Mouse (Mus musculus): ENCODE data around the gene Neurl4. TPM values are rescaled to one million over a fixed set of nuclear protein-coding genes. Genes with fewer than 3 reads are reported as not detected.

Neurl4 gene
- polyA plus RNA-seq, 2 experiments, result 15.0 to 74.6 TPM

DNA sequence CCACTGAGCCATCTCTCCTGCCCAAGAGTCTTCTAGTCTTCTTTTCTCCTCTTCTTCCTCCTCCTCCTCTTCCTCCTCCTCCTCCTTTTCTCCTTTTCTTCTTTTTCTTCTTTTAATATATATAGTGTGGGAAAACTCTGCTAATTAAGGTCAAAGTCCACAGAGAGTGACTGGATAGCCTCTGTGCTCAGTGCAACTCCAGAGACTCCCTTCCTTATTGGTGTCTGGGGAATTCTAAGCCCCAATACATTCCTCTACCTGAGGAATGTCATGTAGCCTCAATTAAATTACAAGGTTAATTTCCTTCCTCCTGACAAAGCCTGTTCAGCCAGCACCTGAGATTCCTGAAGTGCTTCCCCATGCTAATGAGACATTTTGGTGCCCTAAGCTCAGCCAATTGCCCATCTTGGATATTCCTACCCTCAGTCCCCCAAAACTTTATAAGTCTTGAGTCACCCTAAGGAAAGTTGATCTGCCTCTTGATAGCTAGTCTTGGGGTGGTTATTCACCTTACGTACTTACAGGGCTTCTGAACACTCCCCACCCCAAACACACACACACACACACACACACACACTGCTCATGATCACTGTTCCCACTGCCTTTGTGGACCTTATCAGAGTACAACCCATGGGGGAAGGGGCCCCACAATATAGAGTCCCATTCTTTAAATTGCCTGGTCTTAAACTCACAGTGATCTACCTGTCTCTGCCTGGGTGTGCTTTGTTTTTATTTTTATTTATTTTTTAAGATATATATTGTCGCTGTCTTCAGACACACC, 30.4 kb upstream of the Neurl4 start:
- ATAC-seq (ENCODE audit: low FRiP score, low read depth) (no peak), DNase-seq (ENCODE audit: low spot score) (no peak)
- Histone ChIP-seq H3K9ac (ENCODE audit: low read depth, low read length, severe bottlenecking) (no peak overlapping the region), H3K9me3 (ENCODE audit: control insufficient read depth, low read length) (no peaks in the 10 kb centered on the region), H3K36me3 (ENCODE audit: control insufficient read depth, insufficient read depth, low read length) (no peaks in the 10 kb centered on the region), H3K27me3 (ENCODE audit: control insufficient read depth, insufficient read depth, low read length) (no peaks in the 10 kb centered on the region), H3K27ac (replicated peaks; ENCODE audit: low read depth, low read length) (no peak overlapping the region), H3K4me3 (replicated peaks; ENCODE audit: low read length) (no peak overlapping the region), H3K4me1 (ENCODE audit: control insufficient read depth, insufficient read depth, low read length) (no peaks in the 10 kb centered on the region), H3K4me2 (replicated peaks; ENCODE audit: low read depth, low read length, severe bottlenecking) (no peak overlapping the region)
- WGBS, result 84% methylated on average over 2 of the region's 2 CpGs
- no peak for TF ChIP-seq POLR2A (IDR thresholded peaks at IDR 0.05; ENCODE audit: borderline replicate concordance, extremely low read depth, insufficient read depth, insufficient read length)

DNA sequence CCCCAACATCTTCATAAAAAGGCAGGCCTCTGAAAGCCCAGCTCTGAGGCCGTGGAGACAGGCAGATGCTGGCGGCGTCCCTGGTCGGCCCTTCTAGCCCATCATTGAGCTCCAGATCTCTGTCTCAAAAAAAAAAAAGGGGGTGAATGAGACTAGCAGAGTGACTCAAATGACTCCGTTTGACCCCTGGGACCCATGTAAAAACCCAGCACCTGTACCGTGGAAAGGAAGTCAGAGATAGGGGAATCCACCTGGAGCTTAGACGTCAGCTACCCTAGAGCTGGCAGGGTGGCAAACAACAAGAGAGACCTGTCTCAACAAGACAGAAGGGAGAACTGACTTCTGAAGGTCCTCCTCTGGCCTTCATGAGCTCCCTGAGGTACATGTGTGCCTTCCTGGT, 29.1 kb upstream of the Neurl4 start:
- WGBS, result 79% methylated on average over 7 of the region's 7 CpGs

DNA sequence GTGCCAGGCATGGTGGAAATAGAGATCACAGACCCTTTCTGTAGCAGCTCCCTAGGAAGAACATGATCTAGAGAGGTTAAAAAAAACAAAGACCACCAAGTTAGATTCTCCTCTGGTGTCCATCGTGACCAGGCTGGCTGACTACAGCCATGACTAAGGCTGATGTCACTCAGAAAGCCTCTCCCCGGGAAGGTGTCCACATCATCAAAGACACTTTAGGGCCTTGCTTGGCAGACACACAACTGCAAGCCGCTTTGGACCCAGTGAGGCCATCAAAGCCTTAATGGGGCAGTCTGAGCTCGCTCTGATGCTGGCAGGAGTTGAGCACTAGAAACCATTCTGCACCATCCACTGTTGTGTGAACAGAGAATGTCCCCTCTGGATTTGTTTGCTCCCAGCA, 28.4 kb upstream of the Neurl4 start:
- DNase-seq (ENCODE audit: low spot score) (no peak), ATAC-seq (ENCODE audit: low FRiP score, low read depth) (no peak)
- Histone ChIP-seq H3K36me3 (ENCODE audit: control insufficient read depth, insufficient read depth, low read length) (no peaks in the 10 kb centered on the region), H3K4me2 (replicated peaks; ENCODE audit: low read depth, low read length, severe bottlenecking) (no peak overlapping the region), H3K9ac (ENCODE audit: low read depth, low read length, severe bottlenecking) (no peak overlapping the region), H3K9me3 (ENCODE audit: control insufficient read depth, low read length) (no peaks in the 10 kb centered on the region), H3K27ac (replicated peaks; ENCODE audit: low read depth, low read length) (no peak overlapping the region), H3K27me3 (ENCODE audit: control insufficient read depth, insufficient read depth, low read length) (no peaks in the 10 kb centered on the region), H3K4me3 (replicated peaks; ENCODE audit: low read length) (no peak overlapping the region), H3K4me1 (ENCODE audit: control insufficient read depth, insufficient read depth, low read length) (peaks cover 7% of the 10 kb centered on the region; the same call in 1 of the 2 replicates)
- no peak for TF ChIP-seq POLR2A (IDR thresholded peaks at IDR 0.05; ENCODE audit: borderline replicate concordance, extremely low read depth, insufficient read depth, insufficient read length)
- WGBS, result 75% methylated on average over 4 of the region's 4 CpGs

More for the DNA sequence above, 29.1 kb upstream of the Neurl4 start:
- Histone ChIP-seq H3K9ac (ENCODE audit: low read depth, low read length, severe bottlenecking) (no peak overlapping the region), H3K9me3 (ENCODE audit: control insufficient read depth, low read length) (no peaks in the 10 kb centered on the region), H3K4me3 (replicated peaks; ENCODE audit: low read length) (no peak overlapping the region), H3K27me3 (ENCODE audit: control insufficient read depth, insufficient read depth, low read length) (no peaks in the 10 kb centered on the region), H3K4me1 (ENCODE audit: control insufficient read depth, insufficient read depth, low read length) (peaks cover 5% of the 10 kb centered on the region; the same call in 1 of the 2 replicates), H3K4me2 (replicated peaks; ENCODE audit: low read depth, low read length, severe bottlenecking) (no peak overlapping the region), H3K27ac (replicated peaks; ENCODE audit: low read depth, low read length) (no peak overlapping the region), H3K36me3 (ENCODE audit: control insufficient read depth, insufficient read depth, low read length) (no peaks in the 10 kb centered on the region)
- no peak for DNase-seq (ENCODE audit: low spot score)
- TF ChIP-seq POLR2A (IDR thresholded peaks at IDR 0.05; ENCODE audit: borderline replicate concordance, extremely low read depth, insufficient read depth, insufficient read length), result no peak
- ATAC-seq (ENCODE audit: low FRiP score, low read depth), result no peak

DNA sequence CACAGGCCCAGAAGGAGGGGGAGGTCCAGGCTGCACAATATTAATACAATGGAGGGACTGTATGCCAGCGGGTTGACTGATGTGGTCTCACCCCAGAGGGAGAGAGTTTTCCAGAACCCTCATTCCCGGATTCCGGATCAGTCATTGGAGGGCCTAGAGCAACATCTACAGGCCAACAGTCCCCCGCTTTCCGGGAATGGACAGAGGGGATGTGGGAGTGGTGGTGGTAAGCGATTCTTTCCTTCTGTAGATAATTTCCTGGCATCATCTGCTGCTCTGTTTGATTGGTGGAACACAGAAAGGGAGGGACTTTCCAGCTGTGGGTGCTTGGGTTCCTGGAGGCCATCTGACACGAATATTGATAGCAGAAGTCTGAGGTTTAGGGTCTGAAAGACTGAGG, 24.7 kb upstream of the Neurl4 start:
- Histone ChIP-seq H3K9me3 (ENCODE audit: control insufficient read depth, low read length) (no peaks in the 10 kb centered on the region), H3K4me1 (ENCODE audit: control insufficient read depth, insufficient read depth, low read length) (peaks cover 22% of the 10 kb centered on the region), H3K36me3 (ENCODE audit: control insufficient read depth, insufficient read depth, low read length) (no peaks in the 10 kb centered on the region), H3K9ac (ENCODE audit: low read depth, low read length, severe bottlenecking) (no peak overlapping the region), H3K27me3 (ENCODE audit: control insufficient read depth, insufficient read depth, low read length) (no peaks in the 10 kb centered on the region), H3K27ac (replicated peaks; ENCODE audit: low read depth, low read length) (peak overlapping the region; percentile 38), H3K4me2 (replicated peaks; ENCODE audit: low read depth, low read length, severe bottlenecking) (no peak overlapping the region), H3K4me3 (replicated peaks; ENCODE audit: low read length) (no peak overlapping the region)
- WGBS, result 66% methylated on average over 7 of the region's 7 CpGs
- ATAC-seq (ENCODE audit: low FRiP score, low read depth) (no peak), DNase-seq (ENCODE audit: low spot score) (peak; percentile 58)
- no peak for TF ChIP-seq POLR2A (IDR thresholded peaks at IDR 0.05; ENCODE audit: borderline replicate concordance, extremely low read depth, insufficient read depth, insufficient read length)

DNA sequence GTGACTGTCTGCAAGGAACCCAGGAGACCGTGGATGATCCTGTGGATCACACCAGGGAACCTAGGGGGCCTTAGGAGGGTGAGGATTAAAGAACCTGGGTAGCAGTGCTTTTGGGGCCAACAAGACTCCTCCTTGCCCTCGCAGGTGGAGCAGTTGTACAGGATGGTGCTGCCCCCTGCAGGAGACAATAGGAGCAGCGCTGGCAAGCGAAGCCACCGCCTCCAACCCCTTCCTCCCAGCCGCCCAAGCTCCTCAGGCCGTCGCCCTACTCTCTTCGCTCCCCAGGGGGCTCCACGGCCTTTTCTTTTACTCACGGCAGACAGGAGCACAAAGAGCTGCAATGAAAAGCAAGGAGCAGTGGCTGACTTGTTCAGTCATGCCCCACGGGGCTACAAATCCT, 24.0 kb upstream of the Neurl4 start:
- no peak for ATAC-seq (ENCODE audit: low FRiP score, low read depth)
- Histone ChIP-seq H3K4me3 (replicated peaks; ENCODE audit: low read length) (peak overlapping the region; percentile 19), H3K4me1 (ENCODE audit: control insufficient read depth, insufficient read depth, low read length) (peaks cover 26% of the 10 kb centered on the region), H3K4me2 (replicated peaks; ENCODE audit: low read depth, low read length, severe bottlenecking) (peak overlapping the region; percentile 27; the same call in 1 of the 2 replicates), H3K36me3 (ENCODE audit: control insufficient read depth, insufficient read depth, low read length) (no peaks in the 10 kb centered on the region), H3K9me3 (ENCODE audit: control insufficient read depth, low read length) (no peaks in the 10 kb centered on the region), H3K9ac (ENCODE audit: low read depth, low read length, severe bottlenecking) (peak overlapping the region; percentile 34), H3K27ac (replicated peaks; ENCODE audit: low read depth, low read length) (0 out of 2 replicates have a peak overlapping the region, but pooled peaks have one; percentile 38), H3K27me3 (ENCODE audit: control insufficient read depth, insufficient read depth, low read length) (no peaks in the 10 kb centered on the region)
- 1% methylated on average over 11 of the region's 12 CpGs for WGBS
- no peak for TF ChIP-seq POLR2A (IDR thresholded peaks at IDR 0.05; ENCODE audit: borderline replicate concordance, extremely low read depth, insufficient read depth, insufficient read length)
- peak; percentile 81 for DNase-seq (ENCODE audit: low spot score)
